Mouse (Mus musculus) heart, adult 2 months (tissue): ENCODE measurements around the gene Slc25a21. TPM values are rescaled to one million over a fixed set of nuclear protein-coding genes. Genes with fewer than 3 reads are reported as not detected.

Source experiments
- DNase-seq, 2 experiments: peaks; one replicate each; pipeline ENCODE4 v3.0.0; 2021
- H3K27ac ChIP-seq: fragments of 200-600 bp; 2 replicates; pipeline ENCODE4 v1.8.1; 2022
- H3K27me3 ChIP-seq: fragments of 200-500 bp; 2 replicates; pipeline ENCODE4 v1.6.1; 2012; ENCODE audit warnings: mild to moderate bottlenecking, low read length, inconsistent platforms, mixed read lengths; ENCODE audit not compliant: control insufficient read depth, insufficient read depth
- H3K36me3 ChIP-seq: fragments of 200-500 bp; 2 replicates; pipeline ENCODE4 v1.6.1; 2012; ENCODE audit warnings: low read length, inconsistent platforms; ENCODE audit not compliant: control insufficient read depth, insufficient read depth
- H3K4me1 ChIP-seq: fragments of 200-500 bp; 2 replicates; pipeline ENCODE4 v1.6.1; 2011; ENCODE audit warnings: low read length; ENCODE audit not compliant: control insufficient read depth, insufficient read depth
- H3K4me3 ChIP-seq: fragments of 200-600 bp; 2 replicates; pipeline ENCODE4 v1.8.1; 2022
- H3K79me2 ChIP-seq: fragments of 200-500 bp; replicated peaks from 2 replicates; pipeline ENCODE4 v1.6.1; 2012; ENCODE audit warnings: mild to moderate bottlenecking, inconsistent platforms, low read length, moderate library complexity, mixed read lengths; ENCODE audit not compliant: control insufficient read depth, insufficient read depth
- H3K9ac ChIP-seq: fragments of 200-500 bp; 2 replicates; pipeline ENCODE4 v1.6.1; 2012; ENCODE audit warnings: low read depth, mild to moderate bottlenecking, control low read depth, inconsistent platforms, low read length, mixed read lengths
- CTCF ChIP-seq: fragments of 200-600 bp; IDR thresholded peaks from 2 replicates; pipeline ENCODE4 v1.8.1; 2022; ENCODE audit warnings: antibody characterized with exemption, mild to moderate bottlenecking, moderate library complexity
- EP300 ChIP-seq: fragments of 200-500 bp; IDR thresholded peaks from 2 replicates; pipeline ENCODE4 v1.6.1; 2011; ENCODE audit warnings: low read depth, low read length, control low read depth; ENCODE audit not compliant: insufficient read depth
- POLR2A ChIP-seq: fragments of 200-500 bp; IDR thresholded peaks from 2 replicates; pipeline ENCODE4 v1.6.1; 2011; ENCODE audit warnings: mild to moderate bottlenecking, low read depth, low read length, control low read depth; ENCODE audit not compliant: insufficient read depth
- WGBS: fragments of 180-500 bp; shearing (Covaris S2); methylation state at CpG from one replicate; pipeline ENCODE4 v1.1.7; 2018; 5-methylcytosine and 5-hydroxymethylcytosine counted together
- intact Hi-C: fragments of 180-260 bp; cut with DNase I; formaldehyde crosslinking; loops from one replicate; pipeline ENCODE4 v1.15.1; 2025
- polyA plus RNA-seq: library from polyadenylated mRNA; depleted of rRNA; stranded (reverse); fragments of >200 nt; gene quantifications from 2 replicates; pipeline ENCODE4 v1.2.3, GENCODE M21; 2012
- total RNA-seq, 2 experiments: library from RNA; stranded (reverse); gene quantifications; 2 replicates each; pipeline ENCODE4 v1.2.3; 2021

Slc25a21 gene
- total and polyA plus RNA-seq, 3 experiments, result 0.06 to 0.66 (median 0.34) TPM

DNA sequence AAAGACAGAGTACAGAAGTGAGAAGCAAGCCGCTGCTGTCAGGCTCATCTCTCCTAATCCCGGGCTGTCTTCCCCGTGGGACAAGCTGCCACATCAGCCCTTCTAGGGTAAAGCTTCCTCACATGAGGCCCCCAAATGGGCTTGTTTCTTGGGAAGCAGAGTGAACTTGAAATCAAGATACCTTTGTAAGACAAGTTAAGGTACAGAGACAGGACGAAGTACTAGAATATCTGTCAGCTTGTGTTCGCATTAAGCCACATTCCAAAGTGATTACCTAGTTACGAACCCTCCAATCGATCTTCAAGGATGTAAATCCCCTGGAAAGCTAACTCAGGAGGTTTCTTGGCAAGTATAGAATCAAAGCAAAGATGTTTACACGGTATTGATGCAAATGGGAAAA, 78.7 kb downstream of the Slc25a21 start:
- WGBS, result 41% methylated on average over 8 of the region's 8 CpGs
- intact Hi-C loops, result no loop called here
- Histone ChIP-seq H3K27ac (no peak overlapping the region), H3K36me3 (no peaks in the 10 kb centered on the region), H3K79me2 (no peaks in the 10 kb centered on the region), H3K4me1 (no peaks in the 10 kb centered on the region), H3K27me3 (no peaks in the 10 kb centered on the region), H3K9ac (no peak overlapping the region), H3K4me3 (no peak overlapping the region)
- TF ChIP-seq EP300 (no peak), POLR2A (no peak), CTCF (no peak)
- no peak for DNase-seq

GRCm38 (mm10) chr12:57115516-57115915, 81.8 kb downstream of the Slc25a21 start:
- intact Hi-C loops, result no loop called here
- DNase-seq, result no peak
- Histone ChIP-seq H3K79me2 (no peaks in the 10 kb centered on the region), H3K4me3 (no peak overlapping the region), H3K36me3 (no peaks in the 10 kb centered on the region), H3K4me1 (no peaks in the 10 kb centered on the region), H3K27me3 (no peaks in the 10 kb centered on the region), H3K27ac (no peak overlapping the region), H3K9ac (no peak overlapping the region)
- no peak for TF ChIP-seq EP300
- TF ChIP-seq CTCF, result no peak
- TF ChIP-seq POLR2A, result no peak
- 68% methylated on average over 10 of the region's 10 CpGs for WGBS

DNA sequence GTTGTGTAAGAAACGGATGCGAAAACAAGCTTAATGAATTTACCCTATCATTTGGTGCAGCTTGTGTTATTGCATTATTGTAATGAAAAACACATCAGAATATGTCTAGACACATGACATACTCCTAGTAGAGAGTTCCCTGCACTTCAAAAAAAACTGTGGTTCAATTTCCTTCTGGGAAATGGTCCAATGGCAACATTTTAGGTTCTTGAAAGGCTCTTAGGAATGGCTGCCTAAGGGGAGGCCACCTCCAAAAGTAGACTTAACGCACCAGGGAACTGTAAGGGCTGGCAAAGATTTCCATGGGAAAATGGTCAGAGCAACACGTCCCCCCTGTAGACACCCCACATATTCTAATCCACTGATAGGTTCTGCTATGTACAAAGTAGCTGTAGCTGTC, 87.9 kb downstream of the Slc25a21 start:
- no peak overlapping the region for H3K4me3 ChIP-seq
- DNase-seq, result no peak
- no peaks in the 10 kb centered on the region for H3K36me3 ChIP-seq
- no peaks in the 10 kb centered on the region for H3K27me3 ChIP-seq
- 74% methylated on average over 4 of the region's 4 CpGs for WGBS
- H3K9ac ChIP-seq, result no peak overlapping the region
- H3K27ac ChIP-seq, result no peak overlapping the region
- no peaks in the 10 kb centered on the region for H3K79me2 ChIP-seq
- H3K4me1 ChIP-seq, result no peaks in the 10 kb centered on the region
- TF ChIP-seq EP300, result no peak
- TF ChIP-seq POLR2A, result no peak
- TF ChIP-seq CTCF, result no peak
- intact Hi-C loops, result no loop called here

- Histone ChIP-seq H3K27me3 (no peaks in the 10 kb centered on the region), H3K27ac (no peak overlapping the region), H3K4me1 (no peaks in the 10 kb centered on the region), H3K9ac (no peak overlapping the region), H3K4me3 (no peak overlapping the region), H3K36me3 (no peaks in the 10 kb centered on the region), H3K79me2 (no peaks in the 10 kb centered on the region)
- intact Hi-C loops, result no loop called here
- DNase-seq, result no peak
- whole genome bisulfite sequencing, result 86% methylated on average over 1 of the region's 1 CpGs
- TF ChIP-seq POLR2A, result no peak
- no peak for TF ChIP-seq EP300
- no peak for TF ChIP-seq CTCF
Measured at GRCm38 (mm10) chr12:57102322-57102721, 95.0 kb downstream of the Slc25a21 start.

DNA sequence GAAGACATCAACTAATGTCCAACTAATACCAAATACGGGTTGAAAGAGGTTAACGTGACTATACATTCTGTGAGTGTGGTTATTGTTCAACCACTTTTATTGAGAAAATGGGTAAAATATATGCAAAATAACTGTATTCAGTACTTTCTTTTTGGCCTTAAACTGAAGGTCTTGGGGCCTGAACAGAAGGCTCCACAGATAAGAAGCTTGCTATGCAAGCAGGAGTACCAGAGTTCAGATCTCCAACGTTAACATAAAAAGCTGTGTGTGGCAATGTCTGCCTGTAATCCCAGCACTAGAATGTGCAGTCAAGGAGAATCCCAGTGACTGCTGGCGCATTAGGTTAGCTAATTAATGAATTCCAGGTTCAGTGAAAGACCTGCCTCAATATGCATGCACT, 96.7 kb downstream of the Slc25a21 start:
- TF ChIP-seq CTCF (no peak), EP300 (no peak), POLR2A (no peak)
- no peaks in the 10 kb centered on the region for H3K27me3 ChIP-seq
- no peaks in the 10 kb centered on the region for H3K79me2 ChIP-seq
- no peak for DNase-seq
- no peak overlapping the region for H3K9ac ChIP-seq
- no peak overlapping the region for H3K27ac ChIP-seq
- no peaks in the 10 kb centered on the region for H3K36me3 ChIP-seq
- WGBS, result 81% methylated on average over 4 of the region's 4 CpGs
- H3K4me3 ChIP-seq, result no peak overlapping the region
- H3K4me1 ChIP-seq, result no peaks in the 10 kb centered on the region
- intact Hi-C loops, result no loop called here

DNA sequence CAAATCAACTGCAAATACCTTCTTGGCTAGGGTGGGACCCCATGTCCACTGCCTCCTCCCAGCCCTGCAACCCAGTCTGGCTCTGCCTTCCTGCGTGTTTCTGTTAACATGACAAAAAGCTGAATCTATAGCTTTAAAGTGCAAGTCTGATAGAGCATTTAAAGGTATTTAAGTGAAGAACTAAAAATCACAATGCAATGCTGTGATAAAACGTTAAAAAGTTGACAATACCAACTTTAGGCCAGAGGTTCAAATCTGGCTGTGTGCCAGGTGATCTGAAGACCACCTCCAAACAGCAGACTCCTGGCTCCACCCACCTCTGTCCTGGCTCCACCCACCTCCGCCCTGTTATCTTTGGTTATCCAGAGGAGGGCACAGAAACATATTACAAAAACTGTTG, 98.2 kb downstream of the Slc25a21 start:
- H3K27ac ChIP-seq, result no peak overlapping the region
- TF ChIP-seq CTCF (no peak), EP300 (no peak), POLR2A (no peak)
- intact Hi-C loops, result no loop called here
- no peak overlapping the region for H3K9ac ChIP-seq
- DNase-seq, result no peak
- no peaks in the 10 kb centered on the region for H3K4me1 ChIP-seq
- 47% methylated on average over 3 of the region's 3 CpGs for WGBS
- no peak overlapping the region for H3K4me3 ChIP-seq
- H3K79me2 ChIP-seq, result no peaks in the 10 kb centered on the region
- no peaks in the 10 kb centered on the region for H3K36me3 ChIP-seq
- H3K27me3 ChIP-seq, result no peaks in the 10 kb centered on the region

- intact Hi-C loops, result no loop called here
Measured at GRCm38 (mm10) chr12:57098371-57098770, 98.9 kb downstream of the Slc25a21 start.

More at GRCm38 (mm10) chr12:57098371-57098770, 98.9 kb downstream of the Slc25a21 start:
- WGBS, result 54% methylated on average over 5 of the region's 5 CpGs
- H3K27ac ChIP-seq, result no peak overlapping the region
- H3K4me3 ChIP-seq, result no peak overlapping the region
- H3K9ac ChIP-seq, result no peak overlapping the region
- H3K27me3 ChIP-seq, result no peaks in the 10 kb centered on the region
- no peaks in the 10 kb centered on the region for H3K4me1 ChIP-seq
- H3K36me3 ChIP-seq, result no peaks in the 10 kb centered on the region
- DNase-seq, result no peak
- no peaks in the 10 kb centered on the region for H3K79me2 ChIP-seq
- TF ChIP-seq POLR2A (no peak), CTCF (no peak), EP300 (no peak)
